Mouse (Mus musculus) hindbrain, embryonic 16.5 days (tissue): Measurements from ENCODE around the gene Ppia. TPM values are rescaled to one million over a fixed set of nuclear protein-coding genes. Genes with fewer than 3 reads are reported as not detected.
A peak's percentile ranks its signal among the peaks of the same experiment; 100 is the strongest.
"Not testable (repeated sequence)": the region's sequence is repeated elsewhere in the genome, so short reads cannot be mapped to it uniquely, and the experiment has no call there.

ENCODE experiments used
- ATAC-seq: fragments of 200-750 bp; cut with Nextera tagmentation; 2 replicates; pipeline ENCODE4 v1.8.0; 2017; ENCODE audit warnings: moderate TSS enrichment, moderate library complexity
- H3K27ac ChIP-seq: fragments of 300-500 bp; sonication (generic); 2 replicates; pipeline ENCODE4 v1.5.1; 2014; ENCODE audit warnings: low read depth, mild to moderate bottlenecking, control low read depth, low read length, moderate library complexity
- H3K27me3 ChIP-seq: fragments of 300-500 bp; sonication (generic); replicated peaks from 2 replicates; pipeline ENCODE4 v1.6.1; 2014; ENCODE audit warnings: low read length; ENCODE audit not compliant: control insufficient read depth, insufficient read depth
- H3K36me3 ChIP-seq: fragments of 300-500 bp; sonication (generic); 2 replicates; pipeline ENCODE4 v1.6.1; 2014; ENCODE audit warnings: mild to moderate bottlenecking, low read length, moderate library complexity, mixed read lengths; ENCODE audit not compliant: control insufficient read depth, insufficient read depth
- H3K4me1 ChIP-seq: fragments of 300-500 bp; sonication (generic); 2 replicates; pipeline ENCODE4 v1.6.1; 2014; ENCODE audit warnings: low read depth, low read length; ENCODE audit not compliant: control insufficient read depth, insufficient read depth
- H3K4me2 ChIP-seq: fragments of 300-500 bp; sonication (generic); 2 replicates; pipeline ENCODE4 v1.6.1; 2014; ENCODE audit warnings: mild to moderate bottlenecking, low read length, control low read depth, moderate library complexity
- H3K4me3 ChIP-seq: fragments of 300-500 bp; sonication (generic); 2 replicates; pipeline ENCODE4 v1.5.1; 2014; ENCODE audit warnings: mild to moderate bottlenecking, low read length, control low read depth, moderate library complexity
- H3K9ac ChIP-seq: fragments of 300-500 bp; sonication (generic); 2 replicates; pipeline ENCODE4 v1.6.1; 2014; ENCODE audit warnings: low read depth, mild to moderate bottlenecking, control low read depth, low read length, moderate library complexity
- H3K9me3 ChIP-seq: fragments of 300-500 bp; sonication (generic); 2 replicates; pipeline ENCODE4 v1.6.1; 2014; ENCODE audit warnings: mild to moderate bottlenecking, low read length, moderate library complexity; ENCODE audit not compliant: control insufficient read depth
- WGBS: fragments of 180-500 bp; shearing (Covaris S2); extraction: QIAGEN DNeasy Blood & Tissue Kit; methylation state at CpG from one replicate; pipeline ENCODE4 v1.1.7; 2014; 5-methylcytosine and 5-hydroxymethylcytosine counted together
- polyA plus RNA-seq: library from polyadenylated mRNA; unstranded; fragments of >200 nt; fragmentation: Nextera tagmentation; extraction: Ambion mirVana; gene quantifications from 2 replicates; pipeline ENCODE4 v1.2.1, GENCODE M21; 2015

The Ppia gene
- polyA plus RNA-seq, 1 experiment from 2014 or later, result 4,423 TPM

DNA sequence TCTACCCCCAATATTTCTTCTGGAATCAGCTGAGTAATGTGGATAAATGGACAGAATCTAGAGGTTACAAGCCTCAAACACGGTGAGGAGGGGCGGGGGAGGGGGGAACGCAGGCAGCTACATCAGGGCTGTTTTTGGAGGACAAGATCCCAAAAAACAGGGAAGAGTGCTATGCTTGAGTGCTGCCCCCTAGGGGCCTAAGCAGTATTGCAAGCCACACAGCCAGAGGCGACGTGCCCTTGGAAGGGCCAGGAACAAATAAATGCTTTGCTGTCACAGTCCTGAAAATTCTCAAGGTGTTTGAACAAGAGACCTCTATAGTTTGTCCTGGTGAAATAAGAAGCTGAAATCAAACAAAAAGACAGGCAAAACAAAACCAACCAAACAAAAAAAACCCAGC, 3.6 kb upstream of the Ppia start:
- Histone ChIP-seq H3K27ac (no peak overlapping the region), H3K4me2 (no peak overlapping the region), H3K9me3 (no peaks in the 10 kb centered on the region), H3K4me3 (no peak overlapping the region), H3K4me1 (peaks cover 8% of the 10 kb centered on the region), H3K36me3 (no peaks in the 10 kb centered on the region; the same call in 1 of the 2 replicates), H3K9ac (no peak overlapping the region), H3K27me3 (no peaks in the 10 kb centered on the region)
- 4% methylated on average over 5 of the region's 5 CpGs for WGBS
- ATAC-seq, result no peak

DNA sequence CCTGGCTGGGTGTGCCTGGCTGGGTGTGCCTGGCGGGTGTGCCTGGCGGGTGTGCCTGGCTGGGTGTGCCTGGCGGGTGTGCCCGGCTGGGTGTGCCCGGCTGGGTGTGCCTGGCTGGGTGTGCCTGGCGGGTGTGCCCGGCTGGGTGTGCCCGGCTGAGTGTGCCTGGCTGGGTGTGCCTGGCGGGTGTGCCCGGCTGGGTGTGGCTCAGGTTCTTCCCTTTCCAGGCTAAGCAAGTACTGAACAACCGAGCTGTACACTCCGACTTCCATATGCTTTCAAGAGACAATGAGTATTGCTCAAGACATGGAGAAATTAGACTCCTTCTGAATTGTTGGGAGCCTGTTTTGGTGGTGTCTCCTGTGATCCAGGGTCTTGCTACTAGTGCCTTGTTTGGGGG, 2.0 kb upstream of the Ppia start:
- H3K27me3 ChIP-seq, result no peaks in the 10 kb centered on the region
- no peak overlapping the region for H3K4me3 ChIP-seq
- 96% methylated on average over 8 of the region's 12 CpGs for WGBS
- peaks cover under 1% of the 10 kb centered on the region; the same call in 1 of the 2 replicates for H3K36me3 ChIP-seq
- peaks cover 18% of the 10 kb centered on the region for H3K4me1 ChIP-seq
- no peaks in the 10 kb centered on the region for H3K9me3 ChIP-seq
- no peak overlapping the region for H3K4me2 ChIP-seq
- ATAC-seq, result no peak
- H3K27ac ChIP-seq, result no peak overlapping the region
- no peak overlapping the region for H3K9ac ChIP-seq

GRCm38 (mm10) chr11:6415551-6416404, 535 bp downstream of the Ppia start:
- H3K9ac ChIP-seq, result peak overlapping the region; percentile 93
- H3K4me3 ChIP-seq, result peak overlapping the region; percentile 98
- ATAC-seq, result peak; percentile 95
- peak overlapping the region; percentile 90 for H3K4me2 ChIP-seq
- peak overlapping the region; percentile 98 for H3K27ac ChIP-seq
- H3K9me3 ChIP-seq, result no peaks in the 10 kb centered on the region
- under 1% methylated on average over 65 of the region's 102 CpGs for WGBS
- peaks cover 24% of the 10 kb centered on the region for H3K4me1 ChIP-seq
- no peaks in the 10 kb centered on the region for H3K27me3 ChIP-seq
- H3K36me3 ChIP-seq, result peaks cover 19% of the 10 kb centered on the region

DNA sequence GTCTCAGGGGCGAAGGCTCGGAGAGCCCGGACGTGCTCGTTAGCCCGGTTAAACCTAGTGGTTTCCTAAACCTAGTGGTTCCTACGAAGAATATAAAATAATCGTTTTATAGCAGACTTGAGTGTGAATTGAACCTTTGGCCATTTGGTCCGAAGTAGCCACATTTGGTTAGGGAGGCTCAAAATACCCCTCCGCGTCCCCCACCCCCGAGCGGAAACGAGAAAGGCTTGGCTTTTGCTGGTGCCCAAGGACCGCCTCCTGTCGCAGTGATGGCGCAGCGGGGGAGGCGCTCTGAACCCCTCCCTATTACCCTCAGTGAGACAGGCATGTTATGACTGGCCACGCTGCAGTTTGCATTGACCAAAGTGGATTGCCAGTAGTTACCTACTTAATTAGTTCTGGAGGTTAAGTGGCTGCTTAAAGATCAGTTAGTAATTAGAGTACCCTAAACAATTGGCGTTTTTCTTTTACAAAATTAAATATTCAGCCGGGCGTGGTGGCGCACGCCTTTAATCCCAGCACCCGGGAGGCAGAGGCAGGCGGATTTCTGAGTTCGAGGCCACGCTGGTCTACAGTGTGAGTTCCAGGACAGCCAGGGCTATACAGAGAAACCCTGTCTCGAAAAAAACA, 1.3 kb downstream of the Ppia start:
- Histone ChIP-seq H3K27me3 (no peaks in the 10 kb centered on the region), H3K4me3 (peak overlapping the region; percentile 98), H3K9ac (peak overlapping the region; percentile 93), H3K4me2 (peak overlapping the region; percentile 90), H3K4me1 (peaks cover 24% of the 10 kb centered on the region), H3K27ac (peak overlapping the region; percentile 98), H3K9me3 (no peaks in the 10 kb centered on the region), H3K36me3 (peaks cover 22% of the 10 kb centered on the region)
- under 1% methylated on average over 30 of the region's 30 CpGs for WGBS
- peak; percentile 63 for ATAC-seq

DNA sequence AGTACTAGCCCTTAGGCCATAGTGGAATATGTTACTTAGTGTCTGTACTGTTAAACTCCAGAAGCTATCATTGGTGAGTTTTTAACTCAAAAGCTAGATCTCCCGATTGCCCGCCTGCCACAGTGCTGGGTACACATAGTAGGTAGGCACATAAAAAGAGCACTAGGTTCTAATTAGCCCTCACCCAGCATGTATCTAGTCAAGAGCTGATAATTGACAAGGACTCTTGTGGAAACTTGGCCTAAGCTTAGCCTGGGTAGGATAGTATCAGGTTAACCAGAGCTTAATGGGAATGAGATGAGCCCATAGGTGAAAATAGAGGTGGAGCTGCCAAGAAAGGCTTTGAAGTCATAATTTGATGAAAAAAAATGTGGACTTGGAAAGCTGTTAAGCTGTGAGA, 1.8 kb downstream of the Ppia start:
- ATAC-seq, result no peak
- Histone ChIP-seq H3K9me3 (no peaks in the 10 kb centered on the region), H3K36me3 (peaks cover 22% of the 10 kb centered on the region), H3K9ac (peak overlapping the region; percentile 5; the same call in 1 of the 2 replicates), H3K4me3 (peak overlapping the region; percentile 98), H3K27me3 (no peaks in the 10 kb centered on the region), H3K4me2 (peak overlapping the region; percentile 90), H3K4me1 (peaks cover 24% of the 10 kb centered on the region), H3K27ac (no peak overlapping the region)
- 46% methylated on average over 2 of the region's 2 CpGs for WGBS

DNA sequence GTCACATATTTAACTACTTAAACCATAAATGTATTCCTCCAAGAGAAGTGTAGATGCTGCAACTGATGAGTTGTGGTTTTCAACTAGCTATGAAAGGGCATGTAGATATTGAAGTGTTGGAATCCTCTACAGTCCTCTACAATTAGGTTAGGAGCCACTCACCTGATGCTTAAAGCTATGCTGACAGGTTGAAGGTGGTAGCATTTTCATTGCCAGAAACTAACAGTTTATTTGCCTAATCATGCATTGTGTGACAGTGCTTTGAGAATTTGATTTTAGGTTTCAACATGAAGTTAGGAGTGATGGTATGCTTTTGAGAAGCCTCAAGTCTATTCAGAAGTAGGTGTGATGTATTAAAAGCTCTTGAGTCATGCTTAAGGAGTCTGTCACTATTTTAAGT, 2.2 kb downstream of the Ppia start:
- H3K4me2 ChIP-seq, result peak overlapping the region; percentile 90
- peak overlapping the region; percentile 9; the same call in 1 of the 2 replicates for H3K9ac ChIP-seq
- no peak for ATAC-seq
- no peaks in the 10 kb centered on the region for H3K9me3 ChIP-seq
- no peak overlapping the region for H3K27ac ChIP-seq
- peak overlapping the region; percentile 98 for H3K4me3 ChIP-seq
- H3K4me1 ChIP-seq, result peaks cover 24% of the 10 kb centered on the region
- no peaks in the 10 kb centered on the region for H3K27me3 ChIP-seq
- H3K36me3 ChIP-seq, result peaks cover 22% of the 10 kb centered on the region

DNA sequence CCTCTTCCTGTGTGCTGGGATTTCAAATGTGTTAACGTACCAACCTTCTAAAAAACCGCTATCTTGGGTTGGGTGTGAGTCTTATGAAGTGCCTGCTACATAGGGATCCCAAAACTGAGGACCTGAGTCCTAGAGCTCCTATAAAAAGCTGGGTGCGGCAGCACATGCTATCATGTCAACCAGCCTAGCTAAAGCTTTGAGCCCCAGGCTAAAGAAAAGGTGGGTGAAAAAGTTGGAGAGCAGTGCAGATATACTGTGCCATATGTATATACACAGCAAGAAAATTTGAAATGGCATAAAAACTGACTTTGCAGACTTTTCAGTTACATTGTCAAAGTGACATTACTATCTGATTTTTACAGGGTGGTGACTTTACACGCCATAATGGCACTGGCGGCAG, 3.5 kb downstream of the Ppia start:
- Histone ChIP-seq H3K4me1 (peaks cover 24% of the 10 kb centered on the region), H3K9ac (no peak overlapping the region), H3K36me3 (peaks cover 22% of the 10 kb centered on the region), H3K27me3 (no peaks in the 10 kb centered on the region), H3K9me3 (no peaks in the 10 kb centered on the region), H3K4me3 (no peak overlapping the region), H3K27ac (no peak overlapping the region), H3K4me2 (no peak overlapping the region)
- WGBS, result 89% methylated on average over 5 of the region's 5 CpGs
- ATAC-seq, result no peak

GRCm38 (mm10) chr11:6419156-6419555, 3.9 kb downstream of the Ppia start:
- not testable (repeated sequence) for H3K4me2 ChIP-seq, ATAC-seq, H3K27ac ChIP-seq, H3K4me3 ChIP-seq, H3K9ac ChIP-seq, H3K27me3 ChIP-seq, H3K9me3 ChIP-seq
- Histone ChIP-seq H3K36me3 (peaks cover 22% of the 10 kb centered on the region), H3K4me1 (peaks cover 24% of the 10 kb centered on the region)
- WGBS, result 67% methylated on average over 4 of the region's 4 CpGs

DNA sequence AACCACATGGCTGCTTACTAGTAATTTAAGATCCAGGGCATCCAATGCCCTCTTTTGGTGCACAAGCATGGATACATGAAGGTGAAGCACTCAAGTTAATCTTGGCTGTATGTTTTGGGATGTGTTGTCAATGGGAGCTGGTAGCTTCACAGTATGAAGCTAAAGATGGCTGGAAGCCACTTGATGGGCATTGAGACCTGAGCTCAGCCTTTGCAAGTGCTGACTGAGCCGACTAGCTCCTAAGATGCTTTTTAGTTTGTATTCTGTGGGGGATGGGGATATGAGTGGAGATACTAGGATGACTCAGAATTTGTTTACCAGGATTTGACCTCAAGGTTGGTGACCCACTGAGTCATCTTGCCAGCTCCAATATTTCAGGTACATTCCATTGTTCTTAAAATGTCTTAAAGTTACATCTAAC, 5.0 kb downstream of the Ppia start:
- Histone ChIP-seq H3K27ac (no peak overlapping the region), H3K9me3 (no peaks in the 10 kb centered on the region), H3K4me2 (no peak overlapping the region), H3K27me3 (no peaks in the 10 kb centered on the region), H3K4me1 (peaks cover 17% of the 10 kb centered on the region), H3K36me3 (peaks cover 25% of the 10 kb centered on the region), H3K9ac (no peak overlapping the region), H3K4me3 (no peak overlapping the region)
- 36% methylated on average over 1 of the region's 1 CpGs for WGBS
- ATAC-seq, result no peak
